Mouse (Mus musculus) embryo, embryonic 9.5 days (tissue): ENCODE measurements around the gene Esm1.

Experiments used
- DNase-seq: peaks from one replicate; pipeline ENCODE4 v3.0.0-alpha.2; 2017; ENCODE audit errors: extremely low spot score

Esm1 gene

DNA sequence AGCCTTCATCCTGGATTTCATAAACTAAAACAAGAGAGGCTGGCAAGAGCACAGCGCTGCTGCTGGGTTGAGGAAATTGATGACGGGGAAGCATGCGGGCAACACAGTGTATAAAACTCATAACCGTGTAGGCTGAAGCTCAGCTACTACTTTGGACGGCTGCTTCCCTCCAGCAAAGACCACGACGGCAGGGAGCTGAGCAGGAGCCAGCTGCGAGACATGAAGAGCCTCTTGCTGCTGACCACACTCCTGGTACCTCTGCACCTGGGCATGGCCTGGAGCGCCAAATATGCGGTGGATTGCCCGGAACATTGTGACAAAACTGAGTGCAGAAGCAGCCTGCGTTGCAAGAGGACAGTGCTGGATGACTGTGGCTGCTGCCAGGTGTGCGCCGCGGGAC is at the start of gene Esm1:
Esm1 (plus strand) TSS at position 36 of the 400 bp plus-strand sequence.
- no peak for DNase-seq

DNA sequence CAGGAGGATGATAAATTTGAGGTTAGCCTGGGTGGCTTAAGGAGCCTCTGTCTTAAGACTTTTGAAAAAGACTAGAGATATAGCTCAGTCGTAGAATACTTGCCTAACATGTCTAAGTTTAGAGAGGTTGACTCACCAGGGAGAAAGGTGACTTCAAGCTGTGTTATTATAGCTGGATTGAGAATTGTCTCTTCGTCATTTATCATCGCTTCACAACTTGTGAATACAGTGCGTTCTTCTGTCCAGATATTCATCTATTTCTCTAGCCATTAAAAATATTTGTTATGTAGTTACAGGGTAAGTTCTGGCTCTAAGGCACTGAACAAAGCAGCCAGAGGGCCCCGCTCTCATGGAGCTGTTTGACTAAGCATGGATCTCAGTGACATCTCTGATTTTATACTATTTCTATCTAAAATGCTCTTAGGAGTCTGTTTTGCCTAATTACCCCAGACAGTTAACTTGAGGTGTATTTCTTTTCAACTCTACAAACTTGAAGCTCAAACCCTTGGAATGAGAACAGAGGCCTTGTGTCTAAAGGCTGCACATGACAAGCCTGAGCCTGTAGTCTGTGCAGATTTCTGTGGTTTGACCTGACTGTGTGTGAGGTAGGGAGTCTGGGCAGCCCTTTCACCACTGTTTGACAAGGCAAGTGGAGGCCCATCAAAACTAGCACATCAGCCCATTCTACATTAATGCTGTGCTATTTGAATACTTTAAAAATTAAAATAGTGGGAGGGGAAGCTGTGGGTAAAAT is 45.0 kb upstream of the Esm1 start:
- DNase-seq: no peak

DNA sequence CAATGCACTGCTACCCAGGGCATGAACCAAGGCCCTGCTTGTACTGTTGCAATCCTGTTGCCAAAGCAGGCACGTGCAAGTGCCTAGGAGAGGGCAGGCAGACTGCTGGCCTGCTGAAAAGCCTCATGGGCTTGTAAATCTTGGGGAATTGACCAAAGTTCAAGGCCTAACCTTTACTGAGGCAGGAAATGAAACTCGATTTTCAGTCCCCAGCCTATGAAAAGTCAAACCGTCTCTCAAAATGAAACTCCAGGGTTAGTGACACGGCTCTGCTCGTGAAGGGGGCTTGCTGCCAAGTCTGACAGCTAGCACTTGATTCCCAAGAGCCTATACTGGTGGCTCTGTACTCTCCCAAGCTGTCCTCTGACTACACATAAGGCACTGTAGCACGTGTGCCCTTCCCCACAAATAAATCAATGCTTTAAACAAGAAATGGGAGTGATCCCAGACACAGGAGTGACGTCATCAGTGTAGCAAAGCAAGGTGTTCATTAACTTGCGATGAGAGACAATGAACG is 41.4 kb upstream of the Esm1 start:
- DNase-seq: no peak

DNA sequence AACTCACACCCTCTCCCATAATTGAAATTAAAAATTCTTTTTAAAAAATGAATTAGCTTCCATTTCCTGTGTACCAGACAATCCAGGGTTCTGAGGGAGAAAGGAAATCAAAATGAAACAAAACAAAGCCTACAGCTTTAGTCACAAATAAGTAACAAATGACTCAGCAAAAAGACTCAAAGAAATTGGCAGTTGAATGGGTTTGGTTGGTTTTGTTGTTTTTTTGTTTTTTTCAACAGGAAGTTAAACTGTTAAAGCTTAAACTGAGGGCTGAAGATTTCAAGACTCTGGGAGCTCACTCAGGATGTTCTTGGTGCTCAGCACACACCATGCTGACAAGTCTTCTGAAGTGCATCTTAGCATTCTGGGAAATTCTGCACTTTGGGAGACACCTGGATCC is 39.2 kb upstream of the Esm1 start:
- DNase-seq: no peak

DNA sequence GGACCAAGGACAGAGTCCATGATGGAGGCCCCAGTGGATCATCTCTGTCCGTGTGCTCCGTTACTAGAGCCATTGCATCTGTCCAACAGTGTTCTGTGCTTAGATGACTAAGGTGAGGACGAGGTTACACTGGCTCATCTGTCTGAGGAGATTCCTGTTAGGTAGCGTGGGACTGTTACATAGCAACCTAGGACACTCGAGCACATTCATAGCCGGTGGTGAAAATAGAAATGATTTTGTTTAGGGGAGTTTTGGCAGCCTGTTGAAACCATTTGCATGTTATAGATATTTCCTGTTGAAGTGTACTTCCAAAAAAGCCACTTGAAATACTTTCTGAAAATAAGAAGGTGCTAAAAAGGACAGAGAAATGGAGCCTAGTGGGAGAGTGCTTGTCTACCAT is 35.3 kb upstream of the Esm1 start:
- DNase-seq: no peak

DNA sequence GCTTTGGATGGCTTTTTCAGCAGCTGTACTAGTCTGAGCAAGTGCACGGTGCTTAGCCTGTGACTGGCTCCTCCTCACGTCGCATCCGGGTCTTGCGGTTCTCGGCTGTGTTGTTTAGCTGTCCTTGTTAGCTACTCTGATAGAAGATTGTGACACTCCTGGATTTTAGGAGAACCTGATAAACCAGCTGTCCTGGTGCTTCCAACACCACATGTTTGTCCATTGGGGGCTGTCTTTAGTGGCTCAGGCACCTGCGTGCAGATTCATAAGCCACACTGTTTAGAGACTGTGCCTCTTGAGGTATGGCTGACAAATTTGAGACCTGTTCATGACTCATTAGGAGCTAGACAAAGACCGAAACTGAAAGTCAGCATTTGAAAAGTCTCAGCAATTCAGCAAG is 26.1 kb upstream of the Esm1 start:
- DNase-seq: no peak

DNA sequence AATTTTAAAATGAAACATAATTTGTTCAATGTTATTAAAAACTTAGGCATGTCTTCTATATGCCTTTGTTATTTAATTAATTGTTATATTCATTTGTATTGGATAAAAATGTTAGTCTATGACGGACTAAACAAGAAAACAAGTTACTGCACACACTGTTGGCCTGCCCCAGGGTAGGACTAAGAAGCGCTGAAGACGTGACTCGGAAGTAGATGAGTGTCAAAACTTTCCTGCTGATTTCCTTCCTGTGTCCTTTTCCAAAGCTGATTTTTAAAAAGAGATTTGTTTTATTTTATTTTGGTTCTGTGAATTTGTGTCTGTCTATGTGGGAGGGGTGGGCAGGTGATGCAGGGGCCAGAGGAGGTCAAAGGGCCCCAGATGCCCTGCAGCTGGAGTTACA is 25.7 kb upstream of the Esm1 start:
- DNase-seq: no peak

DNA sequence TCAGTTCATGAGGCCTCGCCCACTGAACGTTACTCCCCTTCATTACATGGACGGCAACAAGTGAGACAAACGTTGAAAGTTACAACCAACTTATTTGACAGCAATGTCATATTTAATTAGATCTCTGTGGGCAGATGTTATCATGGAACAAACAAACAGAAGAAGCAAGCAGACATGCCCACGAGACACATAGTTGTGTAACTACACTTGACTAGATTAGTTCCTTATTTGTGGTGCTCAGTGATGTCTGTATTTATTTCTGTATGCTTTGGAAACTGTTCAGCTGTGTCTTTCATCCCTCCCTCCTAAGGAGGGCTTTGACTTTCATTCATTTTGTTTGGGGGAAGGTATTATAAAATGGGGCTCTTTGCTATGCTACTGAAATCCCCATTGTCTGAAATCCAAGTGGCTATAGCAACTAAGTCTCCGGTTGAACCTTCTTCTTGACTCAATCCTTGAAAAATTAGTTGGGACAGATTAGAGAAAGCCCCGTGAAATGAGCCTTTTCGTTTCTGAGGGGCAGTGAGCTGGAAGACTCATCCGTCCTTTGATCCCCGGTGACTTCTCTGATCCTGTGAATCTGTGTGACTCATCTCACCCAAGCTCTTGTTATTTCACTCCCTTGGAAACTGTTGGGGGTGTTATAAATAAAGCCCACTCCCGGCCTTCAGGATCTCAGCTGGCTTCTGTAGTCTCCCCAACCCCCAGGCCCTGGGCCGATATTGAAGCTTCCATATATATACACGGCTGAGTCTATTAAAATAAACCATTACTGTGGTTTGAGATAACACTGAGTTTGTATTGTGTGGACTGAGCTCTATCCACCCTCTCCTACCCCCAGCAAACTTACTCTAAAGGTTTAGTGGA is 12.4 kb upstream of the Esm1 start:
- no peak for DNase-seq

DNA sequence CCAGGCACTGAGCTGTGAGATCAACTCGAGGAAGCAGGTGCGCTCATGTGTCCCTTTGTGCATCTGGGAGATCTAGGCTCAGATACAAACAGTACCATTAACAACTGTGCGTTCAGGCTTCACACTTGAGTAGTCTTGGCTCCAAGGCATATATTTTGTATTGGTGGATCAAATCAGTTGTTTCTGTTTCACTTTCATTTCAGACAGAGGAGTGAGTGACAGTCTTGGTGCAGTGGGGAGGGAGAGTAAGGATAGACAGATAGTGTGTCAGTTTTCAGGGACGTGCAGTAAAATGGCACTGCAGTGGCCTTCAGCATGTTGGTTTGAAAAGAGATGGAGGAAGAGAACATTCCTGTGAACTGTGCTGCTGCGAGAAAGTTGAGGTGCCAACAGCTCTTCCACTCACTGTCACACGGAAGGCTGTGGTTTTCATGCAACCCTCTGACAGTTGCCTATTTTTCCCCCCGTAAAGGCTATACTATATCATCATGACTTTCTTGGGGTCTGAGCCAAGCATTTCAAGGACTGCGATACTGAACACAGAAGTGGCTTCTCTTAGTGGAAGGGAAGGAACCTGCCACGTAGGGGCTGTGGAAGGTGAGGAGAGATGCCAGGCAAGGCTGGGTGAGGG is 11.5 kb upstream of the Esm1 start:
- DNase-seq: no peak

DNA sequence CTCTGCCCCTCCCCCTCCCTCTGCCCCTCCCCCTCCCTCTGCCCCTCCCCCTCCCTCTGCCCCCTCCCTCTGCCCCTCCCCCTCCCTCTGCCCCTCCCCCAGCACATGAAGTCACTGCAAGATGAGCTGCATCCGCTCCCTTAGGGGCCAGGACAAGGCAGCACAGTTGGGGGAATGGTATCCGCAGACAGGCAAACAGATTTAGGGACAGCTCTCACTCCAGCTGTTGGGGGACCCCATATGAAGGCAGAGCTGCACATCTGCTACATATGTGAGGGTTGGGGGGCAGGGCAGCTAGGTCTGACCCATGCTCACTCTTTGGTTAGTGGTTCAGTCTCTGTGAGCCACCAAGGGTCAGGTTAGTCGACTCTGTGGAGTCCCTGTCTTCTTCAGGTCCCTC is 10.1 kb upstream of the Esm1 start:
- no peak for DNase-seq

DNA sequence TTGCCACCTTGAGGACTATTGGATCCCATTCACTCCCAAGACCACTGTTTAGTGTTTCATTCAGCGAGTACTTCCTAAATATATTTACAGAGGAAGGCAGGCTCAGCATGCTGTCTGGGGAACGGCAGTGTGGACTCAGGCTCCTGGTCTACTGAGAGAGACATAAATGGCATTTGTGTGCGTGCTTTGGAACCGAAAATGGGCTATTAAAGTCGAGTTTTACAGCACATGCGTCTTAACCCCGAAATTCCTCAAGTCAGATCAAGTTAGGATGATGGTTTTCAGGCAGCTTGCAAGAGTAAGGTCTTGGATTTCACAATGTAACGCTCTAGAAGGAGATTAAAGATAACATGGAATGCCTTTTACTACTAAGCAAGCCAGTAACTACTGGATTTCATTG is 8.7 kb upstream of the Esm1 start:
- DNase-seq: no peak

DNA sequence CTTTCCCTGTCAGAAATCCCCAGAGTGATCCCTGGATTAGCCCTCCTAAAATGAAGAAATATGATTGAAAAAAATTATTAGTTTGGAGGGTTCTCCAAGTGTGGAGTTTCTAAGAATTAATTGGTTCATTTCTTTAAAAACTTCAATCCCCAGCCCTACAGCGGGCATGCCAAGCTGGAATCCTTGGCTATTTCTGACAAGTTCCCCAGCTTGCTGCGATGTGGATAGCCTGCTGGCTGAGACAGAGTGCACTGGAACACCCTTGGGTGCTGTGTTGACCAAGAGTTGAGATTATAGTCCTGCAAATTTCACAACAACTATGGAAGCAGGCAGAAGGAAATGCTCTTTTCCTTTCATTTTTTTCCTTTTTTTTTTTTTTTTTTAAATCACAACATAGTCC is 7.8 kb upstream of the Esm1 start:
- no peak for DNase-seq

DNA sequence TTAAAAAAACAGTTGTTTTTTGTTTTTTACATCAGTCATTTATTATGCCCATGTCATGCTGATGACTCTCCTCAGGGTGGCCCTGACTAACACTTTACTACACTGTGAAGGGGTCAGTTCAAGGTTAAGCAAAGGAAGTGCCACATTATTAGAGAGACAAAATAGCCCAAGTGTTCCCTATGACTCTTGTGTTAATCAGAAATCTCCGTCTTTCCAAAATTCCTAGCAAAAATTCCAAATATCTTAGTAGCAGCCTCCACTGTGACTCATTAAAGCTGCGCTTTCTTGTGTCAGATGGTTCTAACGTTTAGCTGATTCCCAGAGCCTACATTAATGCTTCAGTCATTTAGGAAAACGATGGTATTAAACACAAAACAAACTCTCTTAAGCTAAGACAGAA is 7.3 kb upstream of the Esm1 start:
- no peak for DNase-seq

DNA sequence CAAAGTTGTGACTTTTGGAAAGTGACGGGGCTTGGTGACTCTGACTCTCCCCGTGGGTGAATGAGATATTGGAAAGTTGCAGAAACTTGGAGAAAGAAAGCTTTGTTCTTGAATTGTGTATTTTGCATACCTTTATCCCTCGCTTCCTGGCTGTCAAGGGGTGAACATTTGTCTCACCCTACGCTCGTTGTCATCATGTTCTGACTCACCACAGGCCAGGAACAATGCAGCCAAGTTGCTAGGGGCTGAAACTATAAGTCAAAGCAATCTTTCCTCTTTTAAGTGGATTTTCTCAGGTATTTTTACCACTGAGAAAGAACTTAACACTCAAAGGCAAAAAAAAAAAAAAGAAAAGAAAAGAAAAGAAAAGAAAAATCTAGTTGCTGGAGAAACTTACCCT is 6.3 kb upstream of the Esm1 start:
- DNase-seq: no peak

DNA sequence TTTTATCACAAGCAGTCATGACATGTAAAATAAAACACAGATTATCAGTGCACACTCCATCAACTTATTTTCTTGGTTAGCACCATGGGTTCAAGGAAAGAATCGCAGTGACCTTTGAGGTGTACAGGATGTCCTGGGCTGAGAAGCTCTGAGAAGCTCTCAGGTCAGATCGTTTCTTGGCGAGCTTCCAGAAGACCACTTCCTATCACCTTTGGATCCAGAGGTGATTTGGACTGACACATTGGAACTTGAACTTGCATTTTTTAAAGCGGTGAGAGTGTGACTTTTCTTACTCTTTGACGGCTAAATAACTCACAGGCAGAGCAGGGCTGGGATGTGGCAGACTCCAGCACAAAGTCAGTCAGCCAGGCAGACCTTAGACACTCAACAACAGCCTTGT is 4.1 kb upstream of the Esm1 start:
- DNase-seq: no peak

DNA sequence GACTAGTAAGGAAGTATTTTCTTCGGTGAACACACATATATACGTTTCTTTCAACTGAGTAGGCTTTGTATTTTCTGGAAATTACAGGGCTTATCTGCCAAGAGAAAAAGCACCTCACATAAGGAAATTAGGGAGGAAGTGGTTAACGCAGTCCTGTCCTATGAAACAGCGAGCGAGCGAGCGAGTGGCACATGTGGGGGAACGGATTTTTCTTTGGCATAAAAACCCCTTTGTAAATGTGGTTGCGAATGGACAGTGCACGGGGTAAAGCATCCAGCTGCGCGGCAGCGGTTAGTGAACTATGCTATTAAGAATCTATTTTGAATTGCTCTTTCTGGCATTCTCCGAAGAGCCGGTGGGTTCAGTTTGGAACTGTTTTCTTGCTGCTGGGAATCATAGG is 1.9 kb downstream of the Esm1 start:
- DNase-seq: no peak

DNA sequence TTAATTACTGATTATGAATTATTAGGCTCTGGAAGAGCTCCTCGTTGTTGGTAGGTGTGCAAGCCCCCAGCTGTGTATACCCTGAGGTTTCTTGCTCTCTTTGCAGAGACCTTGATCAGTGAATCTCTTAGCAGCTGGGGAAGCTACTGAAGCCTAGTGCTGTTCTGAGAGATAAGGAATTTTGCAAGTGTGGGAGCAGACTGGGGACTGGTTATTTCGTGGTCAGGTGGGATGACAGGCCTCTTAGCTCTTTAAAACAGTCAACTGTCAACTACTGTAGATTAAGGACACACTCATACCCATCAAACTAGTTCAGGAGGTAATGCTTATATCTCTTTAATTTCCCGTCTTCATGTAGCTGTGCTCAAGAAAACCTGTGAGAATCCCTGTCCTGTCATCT is 2.9 kb downstream of the Esm1 start:
- no peak for DNase-seq

DNA sequence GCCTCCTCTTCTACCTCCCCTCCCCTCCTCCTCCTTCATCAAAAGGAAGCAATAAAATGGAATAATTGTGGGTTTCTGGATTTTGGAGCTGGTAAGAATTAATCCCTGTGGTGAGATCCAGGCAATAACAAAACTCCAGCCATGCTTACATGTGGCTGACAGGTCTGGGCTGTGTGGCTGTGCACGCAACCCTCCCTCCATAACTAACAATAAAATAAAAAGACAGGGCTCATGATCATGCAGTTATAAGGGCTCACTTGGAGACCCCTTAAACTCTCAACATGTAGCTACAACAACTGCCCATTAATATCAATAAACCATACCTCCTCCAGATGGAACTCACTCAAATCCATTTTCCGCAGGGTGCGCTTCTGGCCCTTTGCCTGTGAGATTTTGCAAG is 4.4 kb downstream of the Esm1 start:
- DNase-seq: no peak

DNA sequence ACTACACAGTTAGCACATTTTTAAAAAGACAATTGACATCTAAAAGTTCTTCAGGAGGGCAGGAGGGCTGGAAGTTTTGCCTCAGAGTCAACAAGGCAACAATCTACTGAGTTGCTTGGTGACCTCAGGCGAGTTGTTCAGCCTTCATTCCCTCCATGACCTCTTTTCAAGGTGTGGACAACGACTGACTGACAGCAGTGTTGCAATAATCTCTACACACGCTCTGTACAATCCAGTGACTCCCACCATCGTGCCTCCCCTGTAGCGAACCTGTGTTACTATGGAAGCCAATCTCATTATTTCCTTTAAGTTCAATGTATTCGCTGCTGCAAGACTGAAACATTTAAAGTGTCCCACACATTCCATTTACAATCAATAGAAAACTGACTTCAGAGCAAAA is 12.4 kb downstream of the Esm1 start:
- DNase-seq: no peak

DNA sequence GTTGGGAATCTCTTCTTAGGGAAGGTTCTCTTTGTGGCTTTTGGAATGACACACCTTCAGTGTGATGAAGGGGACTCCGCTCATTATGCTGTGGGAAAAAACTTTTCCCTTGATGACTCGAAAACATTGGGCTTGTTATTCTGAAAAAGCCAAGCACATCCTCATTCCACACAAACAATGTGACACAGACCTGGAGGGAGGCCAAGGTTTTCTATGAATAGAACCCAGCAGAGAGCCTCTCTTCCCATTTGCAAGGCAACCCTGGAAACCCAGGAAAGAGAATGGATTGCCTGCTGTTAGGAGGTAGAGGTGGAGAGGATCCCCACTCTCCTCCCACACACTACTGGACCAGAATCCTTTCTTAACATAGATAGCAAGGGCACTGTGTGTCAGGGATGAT is 14.6 kb downstream of the Esm1 start:
- no peak for DNase-seq

DNA sequence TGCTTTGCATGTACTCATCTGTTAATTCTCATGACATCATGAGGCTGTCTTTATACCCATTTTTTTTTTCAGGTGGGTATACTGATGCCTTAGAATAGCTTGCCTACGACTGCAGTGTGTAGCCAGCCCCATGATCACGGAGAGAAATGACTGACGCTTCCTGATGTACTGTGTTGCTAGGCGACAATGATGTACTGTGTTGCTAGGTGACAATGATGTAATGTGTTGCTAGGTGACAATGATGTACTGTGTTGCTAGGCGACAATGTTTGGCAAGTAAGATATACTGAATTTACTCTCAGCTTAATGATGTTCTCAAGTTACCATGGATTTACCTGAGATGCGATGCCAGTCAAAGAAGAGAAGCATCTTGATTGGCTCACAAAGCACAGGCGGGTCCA is 16.4 kb downstream of the Esm1 start, which contains the start of gene Gzmk:
Gzmk (minus strand) TSS at position 98 of the 400 bp plus-strand sequence.
- DNase-seq: peak; percentile 21

DNA sequence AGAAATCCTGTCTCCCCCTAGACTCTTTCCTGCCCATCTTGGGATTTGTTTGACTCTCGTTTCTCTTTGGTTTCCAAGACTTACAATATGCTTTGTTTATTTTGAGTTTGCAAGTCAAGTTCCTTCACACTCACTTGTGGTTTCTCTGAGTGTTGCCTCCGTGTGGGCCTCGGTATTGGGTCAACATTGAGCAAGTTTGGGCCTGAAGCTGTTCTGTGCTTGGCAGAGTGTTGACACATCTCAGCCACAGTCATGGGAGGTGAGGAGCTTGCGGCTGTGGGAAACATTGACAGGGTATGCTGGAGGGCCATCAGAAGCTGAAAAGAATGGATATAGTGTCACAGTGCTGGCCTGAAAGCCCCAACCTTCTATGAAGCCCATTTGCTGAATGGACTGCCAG is 17.6 kb downstream of the Esm1 start:
- DNase-seq: no peak
